Mouse (Mus musculus): Measurements from ENCODE around the gene Cyp2f2.

GRCm38 (mm10) chr7:27128946-27129345, 9.2 kb downstream of the Cyp2f2 start:
- TF ChIP-seq CTCF (IDR thresholded peaks at IDR 0.05) (no peak), EP300 (IDR thresholded peaks at IDR 0.05) (no peak)
